Mouse (Mus musculus): ENCODE data around the gene Zc3h12d. TPM values are rescaled to one million over a fixed set of nuclear protein-coding genes. Genes with fewer than 3 reads are reported as not detected.

Zc3h12d gene
- total and polyA plus RNA-seq, 3 experiments = 11.8 to 28.0 (median 16.3) TPM

DNA sequence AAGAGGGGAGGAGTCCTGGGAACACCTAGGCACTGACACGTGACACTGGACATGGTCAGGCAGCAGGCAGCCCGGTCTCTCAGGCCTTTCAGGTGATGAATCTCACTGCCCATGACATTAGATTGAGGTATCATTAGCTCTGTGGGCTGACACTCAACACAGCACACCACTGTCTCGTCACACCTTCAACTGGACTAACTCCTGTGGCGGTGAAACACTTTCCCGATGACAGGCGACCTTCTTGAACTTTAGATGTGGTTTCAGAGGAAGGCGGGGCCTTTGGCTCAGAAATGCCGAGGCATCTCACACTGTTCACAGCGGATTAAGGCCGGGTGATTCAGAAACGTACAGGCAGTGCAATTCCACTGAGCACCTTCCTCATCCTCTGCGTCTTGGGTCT lies 74.9 kb downstream of the Zc3h12d start:
- Histone ChIP-seq H3K9me3 (replicated peaks; ENCODE audit: low read length) (no peaks in the 10 kb centered on the region), H3K27ac (ENCODE audit: insufficient read depth, low read depth) (no peak overlapping the region), H3K4me3 (replicated peaks in 1 of 3; ENCODE audit: low read depth in 2 of 3, low read length in 2 of 3, poor library complexity in 1 of 3) (no peak overlapping the region), H3K4me1 (ENCODE audit: control insufficient read depth in 1 of 2, insufficient read depth in 2 of 2) (no peaks in the 10 kb centered on the region), H3K4me2 (ENCODE audit: insufficient read depth, low read depth, poor library complexity, severe bottlenecking) (no peak overlapping the region), H3K36me3 (replicated peaks in 1 of 2; ENCODE audit: control insufficient read depth in 1 of 2, insufficient read depth in 1 of 2, low read length in 1 of 2) (peaks cover 62 to 86% of the 10 kb centered on the region in 2 experiments), H3K9ac (ENCODE audit: insufficient read depth, low read depth) (no peak overlapping the region), H3K79me2 (replicated peaks; ENCODE audit: control insufficient read depth, extremely low read depth, insufficient read depth, poor library complexity, severe bottlenecking) (peaks cover 10% of the 10 kb centered on the region), H3K27me3 (replicated peaks) (no peaks in the 10 kb centered on the region)
- in situ Hi-C loops (cut with MboI; ENCODE audit: low pct_ligation_motif_present, low pct_unique_long_range_greater_than_20kb, low sequenced_read_pairs) (no loop called here), dilution Hi-C loops (cut with MboI; ENCODE audit: extremely low pct_ligation_motif_present, extremely low pct_unique_long_range_greater_than_20kb, low sequenced_read_pairs) (no loop called here)
- no peak for TF ChIP-seq USF1 (IDR thresholded peaks at IDR 0.05; ENCODE audit: low read depth, low read length)
- DNase-seq (ENCODE audit: extremely low read depth) = no peak

DNA sequence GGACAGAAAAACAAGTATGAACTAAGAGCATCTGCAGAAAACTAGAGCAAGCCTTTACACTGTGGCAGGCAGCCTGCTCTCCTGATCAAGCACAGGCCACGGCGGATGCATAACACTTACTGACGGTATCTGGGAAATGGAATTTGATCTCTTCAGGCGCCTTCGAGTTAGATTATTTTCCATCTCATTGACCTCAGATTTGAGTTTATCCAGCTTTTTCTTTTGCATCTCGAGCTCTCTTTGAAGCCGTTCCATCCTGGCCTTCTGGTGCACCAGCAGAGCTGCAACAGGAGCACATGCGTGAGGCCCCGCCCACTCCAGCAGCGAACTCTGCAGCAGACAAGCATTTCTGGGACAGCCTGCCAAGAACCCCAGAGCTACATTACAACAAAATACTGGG lies 79.0 kb downstream of the Zc3h12d start:
- Histone ChIP-seq H3K4me3 (replicated peaks in 1 of 3; ENCODE audit: low read depth in 2 of 3, low read length in 2 of 3, poor library complexity in 1 of 3) (no peak overlapping the region), H3K9me3 (replicated peaks; ENCODE audit: low read length) (no peaks in the 10 kb centered on the region), H3K9ac (ENCODE audit: insufficient read depth, low read depth) (no peak overlapping the region), H3K36me3 (replicated peaks in 1 of 2; ENCODE audit: control insufficient read depth in 1 of 2, insufficient read depth in 1 of 2, low read length in 1 of 2) (peaks cover 54 to 82% of the 10 kb centered on the region in 2 experiments), H3K79me2 (replicated peaks; ENCODE audit: control insufficient read depth, extremely low read depth, insufficient read depth, poor library complexity, severe bottlenecking) (peaks cover 36% of the 10 kb centered on the region), H3K4me1 (ENCODE audit: control insufficient read depth in 1 of 2, insufficient read depth in 2 of 2) (peaks cover 5 to 6% of the 10 kb centered on the region in 2 experiments), H3K27ac (ENCODE audit: insufficient read depth, low read depth) (no peak overlapping the region), H3K27me3 (replicated peaks) (no peaks in the 10 kb centered on the region), H3K4me2 (ENCODE audit: insufficient read depth, low read depth, poor library complexity, severe bottlenecking) (no peak overlapping the region)
- TF ChIP-seq CHD1 (IDR thresholded peaks at IDR 0.05; ENCODE audit: low read depth, low read length) (no peak), CTCF (conservative IDR thresholded peaks at IDR 0.05 in 1 of 2, IDR thresholded peaks at IDR 0.05 in 1 of 2; ENCODE audit: low read depth in 2 of 2, low read length in 2 of 2) (no peak), HCFC1 (IDR thresholded peaks at IDR 0.05; ENCODE audit: low read depth, low read length) (no peak), IRF4 (IDR thresholded peaks at IDR 0.05; ENCODE audit: low read depth, low read length) (no peak), ETS1 (conservative IDR thresholded peaks at IDR 0.05; ENCODE audit: low read depth, low read length) (no peak), USF1 (IDR thresholded peaks at IDR 0.05; ENCODE audit: low read depth, low read length) (no peak), ELF1 (IDR thresholded peaks at IDR 0.05; ENCODE audit: low read depth, low read length) (no peak), SIN3A (IDR thresholded peaks at IDR 0.05; ENCODE audit: low read length) (no peak), MYC (IDR thresholded peaks at IDR 0.05; ENCODE audit: low read depth, low read length) (no peak), MEF2A (IDR thresholded peaks at IDR 0.05; ENCODE audit: borderline replicate concordance, low read depth, low read length) (no peak), ZC3H11A (IDR thresholded peaks at IDR 0.05; ENCODE audit: low read depth, low read length) (no peak), JUN (IDR thresholded peaks at IDR 0.05; ENCODE audit: insufficient read depth, low read depth, low read length) (no peak), GABPA (IDR thresholded peaks at IDR 0.05; ENCODE audit: insufficient replicate concordance, low read depth, low read length) (no peak), UBTF (IDR thresholded peaks at IDR 0.05; ENCODE audit: low read depth, low read length) (no peak), MAFK (IDR thresholded peaks at IDR 0.05; ENCODE audit: insufficient replicate concordance, low read length) (no peak), CHD2 (IDR thresholded peaks at IDR 0.05; ENCODE audit: low read length) (no peak), KAT2A (IDR thresholded peaks at IDR 0.05; ENCODE audit: insufficient replicate concordance, low read length) (no peak), E2F4 (IDR thresholded peaks at IDR 0.05; ENCODE audit: insufficient replicate concordance, low read depth, low read length) (no peak)
- DNase-seq (ENCODE audit: extremely low read depth) = no peak
- dilution Hi-C loops (cut with MboI; ENCODE audit: extremely low pct_ligation_motif_present, extremely low pct_unique_long_range_greater_than_20kb, low sequenced_read_pairs) = no loop called here
- in situ Hi-C loops (cut with MboI; ENCODE audit: low pct_ligation_motif_present, low pct_unique_long_range_greater_than_20kb, low sequenced_read_pairs) = no loop called here

Other genes with a start within 250 kb of the Zc3h12d start
- gene Lrp11, start 242.7 kb upstream of the Zc3h12d start, total RNA-seq (2012; rRNA removed) = 4.7 and 5.4 TPM in 2 replicates
- 4.9 and 5.1 TPM in 2 replicates for gene Lrp11, start 242.7 kb upstream of the Zc3h12d start, total RNA-seq (2014; rRNA removed)
- gene Lrp11, start 242.7 kb upstream of the Zc3h12d start, polyA plus RNA-seq (2012; ENCODE audit: insufficient read length, low read depth) = 4.4 and 6.0 TPM in 2 replicates
- 47.9 and 53.8 TPM in 2 replicates for gene Nup43, start 165.0 kb upstream of the Zc3h12d start, total RNA-seq (2012; rRNA removed)
- 117 and 138 TPM in 2 replicates for gene Nup43, start 165.0 kb upstream of the Zc3h12d start, total RNA-seq (2014; rRNA removed)
- gene Nup43, start 165.0 kb upstream of the Zc3h12d start, polyA plus RNA-seq (2012; ENCODE audit: insufficient read length, low read depth) = 66.7 and 73.5 TPM in 2 replicates
- 44.4 and 53.7 TPM in 2 replicates for gene Pcmt1, start 151.3 kb upstream of the Zc3h12d start, total RNA-seq (2012; rRNA removed)
- 62.2 and 64.5 TPM in 2 replicates for gene Pcmt1, start 151.3 kb upstream of the Zc3h12d start, total RNA-seq (2014; rRNA removed)
- 56.5 and 58.2 TPM in 2 replicates for gene Pcmt1, start 151.3 kb upstream of the Zc3h12d start, polyA plus RNA-seq (2012; ENCODE audit: insufficient read length, low read depth)
- 8.5 and 9.2 TPM in 2 replicates for gene Lats1, start 151.3 kb upstream of the Zc3h12d start, total RNA-seq (2012; rRNA removed)
- gene Lats1, start 151.3 kb upstream of the Zc3h12d start, total RNA-seq (2014; rRNA removed) = 12.4 and 13.4 TPM in 2 replicates
- 11.6 and 12.3 TPM in 2 replicates for gene Lats1, start 151.3 kb upstream of the Zc3h12d start, polyA plus RNA-seq (2012; ENCODE audit: insufficient read length, low read depth)
- 36.2 and 37.3 TPM in 2 replicates for gene Katna1, start 106.5 kb upstream of the Zc3h12d start, total RNA-seq (2012; rRNA removed)
- gene Katna1, start 106.5 kb upstream of the Zc3h12d start, total RNA-seq (2014; rRNA removed) = 58.5 and 64.2 TPM in 2 replicates
- 45.6 and 47.4 TPM in 2 replicates for gene Katna1, start 106.5 kb upstream of the Zc3h12d start, polyA plus RNA-seq (2012; ENCODE audit: insufficient read length, low read depth)
- 11.7 and 12.7 TPM in 2 replicates for gene Ginm1, start 39.6 kb upstream of the Zc3h12d start, total RNA-seq (2012; rRNA removed)
- gene Ginm1, start 39.6 kb upstream of the Zc3h12d start, total RNA-seq (2014; rRNA removed) = 33.9 and 38.2 TPM in 2 replicates
- gene Ginm1, start 39.6 kb upstream of the Zc3h12d start, polyA plus RNA-seq (2012; ENCODE audit: insufficient read length, low read depth) = 22.5 and 27.3 TPM in 2 replicates
- 26.4 and 30.9 TPM in 2 replicates for gene Ppil4, start 39.6 kb upstream of the Zc3h12d start, total RNA-seq (2012; rRNA removed)
- gene Ppil4, start 39.6 kb upstream of the Zc3h12d start, total RNA-seq (2014; rRNA removed) = 41.5 and 51.1 TPM in 2 replicates
- gene Ppil4, start 39.6 kb upstream of the Zc3h12d start, polyA plus RNA-seq (2012; ENCODE audit: insufficient read length, low read depth) = 43.6 and 45.9 TPM in 2 replicates
- gene Tab2, start 123.8 kb downstream of the Zc3h12d start, total RNA-seq (2012; rRNA removed) = 12.7 and 13.7 TPM in 2 replicates
- gene Tab2, start 123.8 kb downstream of the Zc3h12d start, total RNA-seq (2014; rRNA removed) = 30.4 and 30.9 TPM in 2 replicates
- gene Tab2, start 123.8 kb downstream of the Zc3h12d start, polyA plus RNA-seq (2012; ENCODE audit: insufficient read length, low read depth) = 34.1 and 43.5 TPM in 2 replicates